Mouse (Mus musculus) hindbrain, embryonic 14.5 days (tissue): ENCODE data around the gene Olfr910. TPM values are rescaled to one million over a fixed set of nuclear protein-coding genes. Genes with fewer than 3 reads are reported as not detected.

Experiments
- ATAC-seq: fragments of 200-750 bp; cut with Nextera tagmentation; 2 replicates; pipeline ENCODE4 v1.8.0; 2017; ENCODE audit warnings: moderate number of reproducible peaks, mild to moderate bottlenecking, moderate TSS enrichment, moderate library complexity; ENCODE audit not compliant: low FRiP score
- DNase-seq: peaks from one replicate; pipeline ENCODE4 v3.0.0-alpha.2; 2015; ENCODE audit warnings: low spot score
- H3K27ac ChIP-seq: fragments of 300-500 bp; sonication (generic); 2 replicates; pipeline ENCODE4 v1.5.1; 2014; ENCODE audit warnings: mild to moderate bottlenecking, moderate library complexity
- H3K27me3 ChIP-seq: fragments of 300-500 bp; sonication (generic); 2 replicates; pipeline ENCODE4 v1.6.1; 2014; ENCODE audit warnings: mild to moderate bottlenecking, low read length, mixed read lengths; ENCODE audit not compliant: control insufficient read depth, insufficient read depth
- H3K36me3 ChIP-seq: fragments of 300-500 bp; sonication (generic); replicated peaks from 2 replicates; pipeline ENCODE4 v1.6.1; 2014; ENCODE audit not compliant: control insufficient read depth, insufficient read depth
- H3K4me1 ChIP-seq: fragments of 300-500 bp; sonication (generic); replicated peaks from 2 replicates; pipeline ENCODE4 v1.6.1; 2014; ENCODE audit warnings: antibody characterized with exemption, low read length, mixed read lengths; ENCODE audit not compliant: control insufficient read depth, insufficient read depth
- H3K4me2 ChIP-seq: fragments of 300-500 bp; sonication (generic); replicated peaks from 2 replicates; pipeline ENCODE4 v1.6.1; 2014; ENCODE audit warnings: mild to moderate bottlenecking, moderate library complexity
- H3K4me3 ChIP-seq: fragments of 300-500 bp; sonication (generic); replicated peaks from 2 replicates; pipeline ENCODE4 v1.5.1; 2014; ENCODE audit warnings: mild to moderate bottlenecking, low read length
- H3K9ac ChIP-seq: fragments of 300-500 bp; sonication (generic); 2 replicates; pipeline ENCODE4 v1.6.1; 2014
- H3K9me3 ChIP-seq: fragments of 300-500 bp; sonication (generic); 2 replicates; pipeline ENCODE4 v1.6.1; 2016; ENCODE audit warnings: low read length; ENCODE audit not compliant: control insufficient read depth
- WGBS: fragments of 180-500 bp; shearing (Covaris S2); extraction: QIAGEN DNeasy Blood & Tissue Kit; methylation state at CpG from one replicate; pipeline ENCODE4 v1.1.7; 2014; 5-methylcytosine and 5-hydroxymethylcytosine counted together
- polyA plus RNA-seq: library from polyadenylated mRNA; unstranded; fragments of >200 nt; fragmentation: Nextera tagmentation; extraction: Ambion mirVana; gene quantifications from 2 replicates; pipeline ENCODE4 v1.2.1, GENCODE M21; 2014

The Olfr910 gene
- polyA plus RNA-seq: not detected in 2 replicates

DNA sequence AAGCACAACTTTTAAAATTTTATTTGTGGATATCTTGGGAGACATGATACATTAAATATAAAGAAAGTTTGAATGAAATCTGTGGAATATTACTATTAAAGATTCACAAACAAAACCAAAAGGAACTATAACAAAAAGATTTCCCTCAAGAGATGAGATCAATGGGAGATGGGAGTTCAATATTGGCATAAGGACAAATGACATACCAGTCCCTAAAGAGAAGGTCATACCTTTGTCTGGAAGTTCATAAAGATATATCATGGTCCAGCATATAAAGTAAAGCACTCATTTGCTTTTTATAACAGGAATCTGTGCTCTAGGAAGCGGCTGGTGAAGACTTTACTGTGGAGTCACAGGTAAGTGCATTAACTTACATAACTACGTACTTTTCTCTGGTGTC lies at the start of gene Olfr910:
Gene Olfr910 (plus strand): TSS at position 301 of the 400 bp plus-strand sequence.
- Histone ChIP-seq H3K36me3 (no peaks in the 10 kb centered on the region), H3K9ac (no peak within 1 kb of the TSS), H3K27ac (no peak within 1 kb of the TSS), H3K27me3 (no peaks in the 10 kb centered on the region), H3K4me1 (no peaks in the 10 kb centered on the region), H3K4me2 (no peak within 1 kb of the TSS), H3K9me3 (no peaks in the 10 kb centered on the region), H3K4me3 (no peak within 1 kb of the TSS)
- ATAC-seq (no peak), DNase-seq (no peak)
- WGBS: 93% methylated on average over 2 of the region's 2 CpGs

DNA sequence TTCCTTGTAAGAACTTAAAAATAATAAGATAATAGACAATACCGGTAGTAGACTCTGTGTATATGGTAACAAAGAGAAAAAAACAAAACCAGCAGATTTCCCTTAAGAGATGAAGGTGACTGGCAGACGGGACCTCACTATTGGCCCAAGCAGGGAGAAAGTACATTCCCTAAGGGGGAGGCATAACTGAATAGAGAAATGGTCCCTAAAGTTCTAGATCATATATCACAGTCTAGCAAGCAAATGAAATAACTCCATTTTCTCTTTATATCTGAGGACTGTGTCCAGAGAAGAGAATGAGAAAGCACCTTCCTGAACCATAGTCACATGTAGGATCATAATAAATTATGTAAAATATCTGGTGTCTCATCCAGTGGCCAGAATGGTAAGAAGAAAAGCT lies 42.1 kb upstream of the Olfr910 start, which contains the start of gene Olfr907:
Gene Olfr907 (plus strand): TSS at position 301 of the 400 bp plus-strand sequence.
- H3K4me2 ChIP-seq: no peak within 1 kb of the TSS
- 84% methylated on average over 2 of the region's 2 CpGs for WGBS

GRCm38 (mm10) chr9:38512353-38512752 lies 25.3 kb upstream of the Olfr910 start:
- Histone ChIP-seq H3K4me1 (no peaks in the 10 kb centered on the region), H3K4me2 (no peak overlapping the region), H3K9ac (no peak overlapping the region), H3K36me3 (no peaks in the 10 kb centered on the region), H3K9me3 (no peaks in the 10 kb centered on the region), H3K27ac (no peak overlapping the region), H3K4me3 (no peak overlapping the region), H3K27me3 (no peaks in the 10 kb centered on the region)
- no peak for DNase-seq
- 76% methylated on average over 2 of the region's 2 CpGs for WGBS
- no peak for ATAC-seq

More for the DNA sequence above, 42.1 kb upstream of the Olfr910 start, which contains the start of gene Olfr907:
- DNase-seq: no peak
- Histone ChIP-seq H3K27me3 (no peaks in the 10 kb centered on the region), H3K9me3 (no peaks in the 10 kb centered on the region), H3K4me1 (no peaks in the 10 kb centered on the region), H3K4me3 (no peak within 1 kb of the TSS), H3K9ac (no peak within 1 kb of the TSS), H3K27ac (no peak within 1 kb of the TSS), H3K36me3 (no peaks in the 10 kb centered on the region)
- ATAC-seq: no peak

DNA sequence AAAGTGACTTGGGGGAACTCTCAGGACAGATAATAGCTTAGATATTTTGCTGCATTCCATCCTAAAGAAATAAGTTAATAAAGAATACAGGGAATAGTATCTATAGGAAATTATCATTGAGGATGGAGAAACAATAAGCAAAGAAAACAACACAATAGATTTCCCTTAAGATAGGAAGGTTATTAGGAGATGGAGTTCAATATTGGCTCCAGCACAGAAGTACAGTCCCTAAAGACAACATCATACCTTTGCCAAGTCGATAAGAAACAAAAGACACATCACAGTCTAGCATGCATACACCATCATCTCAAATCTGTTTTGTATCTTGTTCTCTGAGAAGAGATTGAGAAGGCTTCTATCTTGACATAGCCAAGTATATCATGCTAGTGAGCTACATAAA lies 16.4 kb upstream of the Olfr910 start, which contains the start of gene Olfr911-ps1:
Gene Olfr911-ps1 (plus strand): TSS at position 301 of the 400 bp plus-strand sequence.
- WGBS: 77% methylated on average over 1 of the region's 1 CpGs
- H3K4me3 ChIP-seq: no peak within 1 kb of the TSS
- H3K4me2 ChIP-seq: no peak within 1 kb of the TSS
- H3K9me3 ChIP-seq: no peaks in the 10 kb centered on the region
- DNase-seq (no peak), ATAC-seq (no peak)
- no peaks in the 10 kb centered on the region for H3K4me1 ChIP-seq
- no peaks in the 10 kb centered on the region for H3K27me3 ChIP-seq
- no peaks in the 10 kb centered on the region for H3K36me3 ChIP-seq
- no peak within 1 kb of the TSS for H3K27ac ChIP-seq
- no peak within 1 kb of the TSS for H3K9ac ChIP-seq

DNA sequence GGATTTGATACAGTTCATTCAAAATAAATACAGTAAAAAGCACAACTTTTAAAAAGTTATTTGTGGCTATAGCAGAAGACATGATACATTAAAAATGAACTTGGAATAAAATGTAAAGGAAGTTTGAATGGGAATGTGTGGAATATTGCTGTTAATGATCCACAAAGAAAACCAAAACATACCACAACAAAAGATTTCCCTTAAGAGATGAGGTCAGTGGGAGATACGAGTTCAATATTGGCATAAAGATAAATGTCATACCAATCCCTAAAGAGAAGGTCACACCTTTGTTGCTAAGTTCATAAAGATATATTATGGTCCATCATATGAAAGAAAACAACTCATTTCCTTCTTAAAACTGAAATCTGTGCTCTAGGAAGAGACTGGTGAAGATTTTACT lies 42.2 kb downstream of the Olfr910 start, which contains the start of gene Olfr912:
Gene Olfr912 (plus strand): TSS at position 301 of the 400 bp plus-strand sequence.
- WGBS: 80% methylated on average over 1 of the region's 1 CpGs
- no peaks in the 10 kb centered on the region for H3K36me3 ChIP-seq
- ATAC-seq: no peak
- no peak within 1 kb of the TSS for H3K4me3 ChIP-seq
- H3K27me3 ChIP-seq: no peaks in the 10 kb centered on the region
- no peak within 1 kb of the TSS for H3K9ac ChIP-seq
- H3K9me3 ChIP-seq: no peaks in the 10 kb centered on the region
- no peak within 1 kb of the TSS for H3K27ac ChIP-seq
- H3K4me2 ChIP-seq: no peak within 1 kb of the TSS
- DNase-seq: no peak
- H3K4me1 ChIP-seq: no peaks in the 10 kb centered on the region

Other genes starting within 250 kb of the Olfr910 start
- not detected in 2 replicates for gene Olfr896-ps1, start 246.7 kb upstream of the Olfr910 start, polyA plus RNA-seq
- not detected in 2 replicates for gene Olfr25, start 208.8 kb upstream of the Olfr910 start, polyA plus RNA-seq
- gene Olfr898, start 189.4 kb upstream of the Olfr910 start, polyA plus RNA-seq: not detected in 2 replicates
- not detected in 2 replicates for gene Olfr250, start 171.0 kb upstream of the Olfr910 start, polyA plus RNA-seq
- gene Olfr251, start 160.8 kb upstream of the Olfr910 start, polyA plus RNA-seq: not detected in 2 replicates
- not detected in 2 replicates for gene Olfr147, start 136.2 kb upstream of the Olfr910 start, polyA plus RNA-seq
- not detected in 2 replicates for gene Olfr901, start 108.4 kb upstream of the Olfr910 start, polyA plus RNA-seq
- not detected in 2 replicates for gene Olfr902, start 90.2 kb upstream of the Olfr910 start, polyA plus RNA-seq
- gene Olfr904, start 74.7 kb upstream of the Olfr910 start, polyA plus RNA-seq: not detected in 2 replicates
- not detected in 2 replicates for gene Olfr905, start 66.7 kb upstream of the Olfr910 start, polyA plus RNA-seq
- gene Olfr906, start 50.8 kb upstream of the Olfr910 start, polyA plus RNA-seq: not detected in 2 replicates
- not detected in 2 replicates for gene Olfr907, start 42.0 kb upstream of the Olfr910 start, polyA plus RNA-seq
- not detected in 2 replicates for gene Olfr911-ps1, start 16.3 kb upstream of the Olfr910 start, polyA plus RNA-seq
- not detected in 2 replicates for gene Olfr912, start 42.3 kb downstream of the Olfr910 start, polyA plus RNA-seq
- gene Olfr913, start 54.9 kb downstream of the Olfr910 start, polyA plus RNA-seq: not detected in 2 replicates
- not detected in 2 replicates for gene Olfr914, start 67.3 kb downstream of the Olfr910 start, polyA plus RNA-seq
- gene Olfr916, start 122.0 kb downstream of the Olfr910 start, polyA plus RNA-seq: not detected in 2 replicates
- not detected in 2 replicates for gene Olfr917, start 128.0 kb downstream of the Olfr910 start, polyA plus RNA-seq
- not detected in 2 replicates for gene Olfr918, start 136.8 kb downstream of the Olfr910 start, polyA plus RNA-seq
- gene Olfr919, start 165.8 kb downstream of the Olfr910 start, polyA plus RNA-seq: not detected in 2 replicates
- gene Vwa5a, start 180.4 kb downstream of the Olfr910 start, polyA plus RNA-seq: 9.8 and 10.1 TPM in 2 replicates
- gene Olfr920, start 214.4 kb downstream of the Olfr910 start, polyA plus RNA-seq: not detected in 2 replicates
- not detected in 2 replicates for gene Olfr921, start 235.2 kb downstream of the Olfr910 start, polyA plus RNA-seq